Mouse (Mus musculus): ENCODE results near the gene Pde6h.

DNA sequence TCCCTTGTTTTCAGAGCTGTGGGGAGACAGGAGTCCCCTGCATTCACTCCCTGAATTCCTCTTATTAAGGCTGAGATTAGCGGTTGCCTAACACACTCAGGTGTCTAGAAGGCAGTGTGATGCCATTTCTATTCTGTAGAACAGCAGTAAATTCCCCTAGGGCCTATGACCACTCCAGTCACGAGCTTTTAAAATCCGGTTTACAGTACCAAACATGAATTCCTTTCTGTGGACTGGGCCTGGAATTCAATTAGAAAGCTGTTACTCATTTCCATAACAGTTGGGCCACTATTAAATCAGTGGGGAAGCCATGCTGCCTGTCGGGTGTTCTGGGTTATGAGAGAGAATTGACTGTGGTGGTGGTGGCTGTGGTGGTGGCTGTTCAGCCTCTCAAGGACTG lies 24.1 kb downstream of the Pde6h start:
- TF ChIP-seq CTCF (IDR thresholded peaks at IDR 0.05; ENCODE audit: low read depth) (no peak), EP300 (optimal IDR thresholded peaks at IDR 0.05) (no peak)
